Mouse (Mus musculus): Measurements from ENCODE around the gene Vmn2r50. TPM values are rescaled to one million over a fixed set of nuclear protein-coding genes. Genes with fewer than 3 reads are reported as not detected.
"Not testable (repeated sequence)": the region's sequence is repeated elsewhere in the genome, so short reads cannot be mapped to it uniquely, and the experiment has no call there.

Gene Vmn2r50
- polyA plus RNA-seq (2014; fragmentation: Nextera tagmentation; extraction: Ambion mirVana): not detected in 2 replicates

GRCm38 (mm10) chr7:10053196-10053595, at the start of gene Vmn2r50:
Gene Vmn2r50, minus strand, starts transcription at chr7:10053296.
- H3K9me3 ChIP-seq (ENCODE audit: control insufficient read depth, low read depth, low read length); H3K4me2 ChIP-seq (replicated peaks; ENCODE audit: low read depth, low read length); H3K36me3 ChIP-seq (ENCODE audit: control insufficient read depth, insufficient read depth, low read length); H3K9ac ChIP-seq (replicated peaks; ENCODE audit: low read depth, low read length); H3K27ac ChIP-seq (ENCODE audit: low read length); H3K27me3 ChIP-seq (ENCODE audit: control insufficient read depth, insufficient read depth, low read length); H3K4me1 ChIP-seq (ENCODE audit: control insufficient read depth, insufficient read depth, low read length); H3K4me3 ChIP-seq (ENCODE audit: low read depth, low read length); ATAC-seq (ENCODE audit: insufficient number of reproducible peaks, insufficient read depth, low FRiP score, low read depth): not testable (repeated sequence)

GRCm38 (mm10) chr7:9992157-9992556, 60.9 kb downstream of the Vmn2r50 start, which contains the start of gene Vmn2r49:
Gene Vmn2r49, minus strand, starts transcription at chr7:9992257.
- H3K9me3 ChIP-seq (ENCODE audit: control insufficient read depth, low read depth, low read length); H3K4me1 ChIP-seq (ENCODE audit: control insufficient read depth, insufficient read depth, low read length); H3K9ac ChIP-seq (replicated peaks; ENCODE audit: low read depth, low read length); H3K27ac ChIP-seq (ENCODE audit: low read length); H3K4me2 ChIP-seq (replicated peaks; ENCODE audit: low read depth, low read length); H3K36me3 ChIP-seq (ENCODE audit: control insufficient read depth, insufficient read depth, low read length); H3K27me3 ChIP-seq (ENCODE audit: control insufficient read depth, insufficient read depth, low read length); H3K4me3 ChIP-seq (ENCODE audit: low read depth, low read length); ATAC-seq (ENCODE audit: insufficient number of reproducible peaks, insufficient read depth, low FRiP score, low read depth): not testable (repeated sequence)
- WGBS: no CpG with 5 or more reads among the region's 2 CpGs

Other genes with a start within 250 kb of the Vmn2r50 start
- gene Vmn2r47, start 212.0 kb downstream of the Vmn2r50 start, polyA plus RNA-seq (2014; fragmentation: Nextera tagmentation; extraction: Ambion mirVana): not detected in 2 replicates
- gene Vmn2r48, start 99.7 kb downstream of the Vmn2r50 start, polyA plus RNA-seq (2014; fragmentation: Nextera tagmentation; extraction: Ambion mirVana): not detected in 2 replicates
- not detected in 2 replicates for gene Vmn2r49, start 61.0 kb downstream of the Vmn2r50 start, polyA plus RNA-seq (2014; fragmentation: Nextera tagmentation; extraction: Ambion mirVana)
- gene Vmn2r51, start 52.4 kb upstream of the Vmn2r50 start, polyA plus RNA-seq (2014; fragmentation: Nextera tagmentation; extraction: Ambion mirVana): not detected in 2 replicates
- not detected in 2 replicates for gene Vmn2r52, start 123.3 kb upstream of the Vmn2r50 start, polyA plus RNA-seq (2014; fragmentation: Nextera tagmentation; extraction: Ambion mirVana)
- not detected in 2 replicates for gene Vmn1r66, start 224.7 kb upstream of the Vmn2r50 start, polyA plus RNA-seq (2014; fragmentation: Nextera tagmentation; extraction: Ambion mirVana)

Data from stomach, embryonic 14.5 days (tissue).